Mouse (Mus musculus) lung, postnatal 36 days (tissue): Measurements from ENCODE around the gene Lmo4.
A peak's percentile ranks its signal among the peaks of the same experiment; 100 is the strongest.

ENCODE experiments used
- DNase-seq: peaks from one replicate; pipeline ENCODE4 v3.0.0; 2022; ENCODE audit warnings: mixed read lengths

The Lmo4 gene

GRCm38 (mm10) chr3:144147244-144147643 lies 57.8 kb downstream of the Lmo4 start:
- DNase-seq: no peak

GRCm38 (mm10) chr3:144144066-144144465 lies 61.0 kb downstream of the Lmo4 start:
- DNase-seq: peak; percentile 32

- DNase-seq: no peak
Measured at GRCm38 (mm10) chr3:144142939-144143338, 62.1 kb downstream of the Lmo4 start.

GRCm38 (mm10) chr3:144141786-144142185 lies 63.2 kb downstream of the Lmo4 start:
- no peak for DNase-seq

GRCm38 (mm10) chr3:144140816-144141215 lies 64.2 kb downstream of the Lmo4 start:
- DNase-seq: no peak

- peak; percentile 20 for DNase-seq
Measured at GRCm38 (mm10) chr3:144138659-144139058, 66.4 kb downstream of the Lmo4 start.
